Mouse (Mus musculus) bone marrow macrophage, adult 2 months (primary cell): Measurements from ENCODE around the gene Lrrc63. TPM values are rescaled to one million over a fixed set of nuclear protein-coding genes. Genes with fewer than 3 reads are reported as not detected.

Experiments used
- H3K27ac ChIP-seq: 2 replicates; pipeline ENCODE4 v1.5.1; 2012; ENCODE audit warnings: low read depth, low read length; ENCODE audit not compliant: insufficient read depth
- H3K4me1 ChIP-seq: 2 replicates; pipeline ENCODE4 v1.6.1; 2012; ENCODE audit warnings: low read length; ENCODE audit not compliant: control insufficient read depth, insufficient read depth
- H3K4me3 ChIP-seq: 2 replicates; pipeline ENCODE4 v1.5.1; 2012; ENCODE audit warnings: mild to moderate bottlenecking, low read length, moderate library complexity; ENCODE audit not compliant: insufficient read depth
- CTCF ChIP-seq: IDR thresholded peaks from 2 replicates; pipeline ENCODE4 v1.5.1; 2012; ENCODE audit warnings: low read depth, mild to moderate bottlenecking, low read length, moderate library complexity
- POLR2A ChIP-seq: IDR thresholded peaks from 2 replicates; pipeline ENCODE4 v1.6.1; 2012; ENCODE audit warnings: mild to moderate bottlenecking, low read depth, low read length, borderline replicate concordance
- polyA plus RNA-seq: library from polyadenylated mRNA; stranded (reverse); fragments of >200 nt; gene quantifications from 2 replicates; pipeline ENCODE4 v1.2.4, GENCODE M21; 2012; ENCODE audit not compliant: missing spikeins, insufficient read depth, insufficient read length

Gene Lrrc63
- polyA plus RNA-seq, result 0.36 and 0.43 TPM in 2 replicates

GRCm38 (mm10) chr14:75130501-75131318 is at the start of gene Lrrc63, which contains the start of gene Lcp1:
Lrrc63 (minus strand) TSS chr14:75130881.
Lcp1 (plus strand) TSS chr14:75131101.
- Histone ChIP-seq H3K4me1 (peaks cover 8% of the 10 kb centered on the region), H3K4me3 (peak within 1 kb of the TSS; percentile 97), H3K27ac (peak within 1 kb of the TSS; percentile 66)
- TF ChIP-seq CTCF (no peak), POLR2A (no peak)

GRCm38 (mm10) chr14:75179255-75179963 is 48.7 kb upstream of the Lrrc63 start:
- TF ChIP-seq CTCF (no peak), POLR2A (0 out of 2 replicates have a peak, but pooled peaks have one; percentile 56)

GRCm38 (mm10) chr14:75178801-75179211 is 48.1 kb upstream of the Lrrc63 start:
- TF ChIP-seq CTCF (no peak), POLR2A (no peak)
- Histone ChIP-seq H3K4me1 (peaks cover 45% of the 10 kb centered on the region), H3K4me3 (peak overlapping the region; percentile 93), H3K27ac (peak overlapping the region; percentile 100)

More at GRCm38 (mm10) chr14:75179255-75179963, 48.7 kb upstream of the Lrrc63 start:
- peak overlapping the region; percentile 93 for H3K4me3 ChIP-seq
- peaks cover 46% of the 10 kb centered on the region for H3K4me1 ChIP-seq
- peak overlapping the region; percentile 100 for H3K27ac ChIP-seq

GRCm38 (mm10) chr14:75178384-75178793 is 47.7 kb upstream of the Lrrc63 start:
- TF ChIP-seq POLR2A, result no peak
- TF ChIP-seq CTCF, result no peak
- H3K4me3 ChIP-seq, result peak overlapping the region; percentile 93
- peaks cover 44% of the 10 kb centered on the region for H3K4me1 ChIP-seq
- peak overlapping the region; percentile 100 for H3K27ac ChIP-seq

- Histone ChIP-seq H3K27ac (peak overlapping the region; percentile 98), H3K4me3 (peak overlapping the region; percentile 93)
Observed at GRCm38 (mm10) chr14:75177400-75177799, 46.7 kb upstream of the Lrrc63 start.

GRCm38 (mm10) chr14:75176425-75177045 is 45.9 kb upstream of the Lrrc63 start:
- TF ChIP-seq POLR2A (peak; percentile 76; the same call in 1 of the 2 replicates), CTCF (no peak)
- Histone ChIP-seq H3K4me3 (peak overlapping the region; percentile 93), H3K27ac (peak overlapping the region; percentile 98), H3K4me1 (peaks cover 48% of the 10 kb centered on the region)

More at GRCm38 (mm10) chr14:75177400-75177799, 46.7 kb upstream of the Lrrc63 start:
- peaks cover 45% of the 10 kb centered on the region for H3K4me1 ChIP-seq
- TF ChIP-seq CTCF, result no peak
- TF ChIP-seq POLR2A, result no peak

GRCm38 (mm10) chr14:75175781-75176180 is 45.1 kb upstream of the Lrrc63 start:
- Histone ChIP-seq H3K4me3 (no peak overlapping the region), H3K27ac (peak overlapping the region; percentile 98), H3K4me1 (peaks cover 52% of the 10 kb centered on the region)
- TF ChIP-seq CTCF, result no peak
- no peak for TF ChIP-seq POLR2A

- no peak for TF ChIP-seq POLR2A
- no peak for TF ChIP-seq CTCF
- H3K4me1 ChIP-seq, result peaks cover 59% of the 10 kb centered on the region
- H3K4me3 ChIP-seq, result peak overlapping the region; percentile 22
- peak overlapping the region; percentile 98 for H3K27ac ChIP-seq
Observed at GRCm38 (mm10) chr14:75174731-75175555, 44.3 kb upstream of the Lrrc63 start.

GRCm38 (mm10) chr14:75174296-75174695 is 43.6 kb upstream of the Lrrc63 start:
- peaks cover 65% of the 10 kb centered on the region for H3K4me1 ChIP-seq
- no peak for TF ChIP-seq CTCF
- TF ChIP-seq POLR2A, result no peak
- H3K27ac ChIP-seq, result no peak overlapping the region
- no peak overlapping the region for H3K4me3 ChIP-seq
